Mouse (Mus musculus) lung, postnatal 0 days (tissue): ENCODE data around the gene Zfp935.
"Not testable (repeated sequence)": the region's sequence is repeated elsewhere in the genome, so short reads cannot be mapped to it uniquely, and the experiment has no call there.

Source experiments
- CTCF ChIP-seq: IDR thresholded peaks from 2 replicates; pipeline ENCODE4 v1.5.1; 2016; ENCODE audit warnings: antibody characterized with exemption, mild to moderate bottlenecking
- EP300 ChIP-seq: IDR thresholded peaks from 2 replicates; pipeline ENCODE4 v1.6.1; 2016; ENCODE audit warnings: antibody characterized with exemption, mild to moderate bottlenecking, control low read depth

GRCm38 (mm10) chr13:62466424-62467334 lies 91.6 kb downstream of the Zfp935 start, which contains the start of gene Gm49359:
- TF ChIP-seq CTCF, EP300: not testable (repeated sequence)
